Mouse (Mus musculus) myocyte (in vitro differentiated cells): ENCODE results near the gene Pdlim3. TPM values are rescaled to one million over a fixed set of nuclear protein-coding genes. Genes with fewer than 3 reads are reported as not detected.
"Not testable (repeated sequence)": the region's sequence is repeated elsewhere in the genome, so short reads cannot be mapped to it uniquely, and the experiment has no call there.

Source experiments
- H3K27me3 ChIP-seq: one replicate; pipeline ENCODE4 v1.6.1; 2011; ENCODE audit not compliant: control insufficient read depth, insufficient read depth, insufficient read length
- H3K36me3 ChIP-seq: one replicate; pipeline ENCODE4 v1.6.1; 2011; ENCODE audit not compliant: control insufficient read depth, insufficient read depth
- H3K4me2 ChIP-seq: one replicate; pipeline ENCODE4 v1.6.1; 2011; ENCODE audit warnings: low read depth, control low read depth
- H3K4me3 ChIP-seq: one replicate; pipeline ENCODE4 v1.5.1; 2011; ENCODE audit warnings: mild to moderate bottlenecking, control low read depth, moderate library complexity
- H3K79me2 ChIP-seq: one replicate; pipeline ENCODE4 v1.6.1; 2011; ENCODE audit not compliant: control insufficient read depth, insufficient read depth
- H3ac ChIP-seq: one replicate; pipeline ENCODE4 v1.6.1; 2011; ENCODE audit not compliant: control insufficient read depth, insufficient read length
- CEBPB ChIP-seq: IDR thresholded peaks from 2 replicates; pipeline ENCODE4 v1.6.1; 2011; ENCODE audit warnings: mild to moderate bottlenecking, moderate library complexity; ENCODE audit not compliant: poor library complexity, insufficient read depth, severe bottlenecking
- E2F4 ChIP-seq: IDR thresholded peaks from one replicate; pipeline ENCODE4 v1.6.1; 2011; ENCODE audit warnings: mild to moderate bottlenecking, control low read depth, moderate library complexity; ENCODE audit not compliant: insufficient read depth
- MAX ChIP-seq: IDR thresholded peaks from one replicate; pipeline ENCODE4 v1.6.1; 2011; ENCODE audit warnings: low read depth, mild to moderate bottlenecking, control low read depth
- MYOD1 ChIP-seq, 3 experiments: IDR thresholded peaks; one replicate each; pipeline ENCODE4 v1.6.1; 2011; ENCODE audit warnings: control low read depth in 2 of 3, low read depth in 2 of 3, mild to moderate bottlenecking in 2 of 3, moderate library complexity in 1 of 3; ENCODE audit not compliant: insufficient read length in 2 of 3, control insufficient read depth in 1 of 3
- MYOG ChIP-seq, 3 experiments: IDR thresholded peaks; one replicate each; pipeline ENCODE4 v1.6.1; 2011; ENCODE audit warnings: control low read depth in 2 of 3, low read depth in 2 of 3, mild to moderate bottlenecking in 2 of 3; ENCODE audit not compliant: insufficient read length in 2 of 3, control insufficient read depth in 1 of 3, insufficient read depth in 1 of 3
- POLR2A ChIP-seq: IDR thresholded peaks from one replicate; pipeline ENCODE4 v1.6.1; 2011; ENCODE audit warnings: low read depth, mild to moderate bottlenecking, control low read depth, moderate library complexity; ENCODE audit not compliant: insufficient read length
- POLR2AphosphoS2 ChIP-seq: IDR thresholded peaks from one replicate; pipeline ENCODE4 v1.6.1; 2011; ENCODE audit warnings: low read depth, control low read depth; ENCODE audit not compliant: insufficient read length
- REST ChIP-seq: IDR thresholded peaks from one replicate; pipeline ENCODE4 v1.6.1; 2011; ENCODE audit warnings: mild to moderate bottlenecking, control low read depth, moderate library complexity; ENCODE audit not compliant: insufficient read depth, insufficient read length
- SRF ChIP-seq: IDR thresholded peaks from one replicate; pipeline ENCODE4 v1.6.1; 2011; ENCODE audit warnings: low read depth; ENCODE audit not compliant: control insufficient read depth, insufficient read length
- TCF12 ChIP-seq: IDR thresholded peaks from one replicate; pipeline ENCODE4 v1.6.1; 2011; ENCODE audit warnings: mild to moderate bottlenecking, control low read depth; ENCODE audit not compliant: poor library complexity, insufficient read depth, severe bottlenecking
- TCF3 ChIP-seq: IDR thresholded peaks from one replicate; pipeline ENCODE4 v1.6.1; 2011; ENCODE audit warnings: low read depth, control low read depth; ENCODE audit not compliant: insufficient read length
- USF1 ChIP-seq: IDR thresholded peaks from one replicate; pipeline ENCODE4 v1.6.1; 2011; ENCODE audit warnings: low read depth, mild to moderate bottlenecking, control low read depth, moderate library complexity
- polyA plus RNA-seq: library from polyadenylated mRNA; unstranded; fragments of >200 nt; fragmentation: generic; extraction: Trizol; gene quantifications from one replicate; pipeline ENCODE4 v1.2.1, GENCODE M21; 2012; ENCODE audit warnings: missing spikeins

Gene Pdlim3
- polyA plus RNA-seq, 1 experiment: 77.7 TPM

- TF ChIP-seq MYOD1 (IDR thresholded peaks at IDR 0.05; ENCODE audit: control insufficient read depth in 1 of 3, insufficient read length in 2 of 3, low read depth in 2 of 3) (peak in 1 of 3 experiments; percentile 9), MYOG (IDR thresholded peaks at IDR 0.05; ENCODE audit: control insufficient read depth in 1 of 3, insufficient read depth in 1 of 3, insufficient read length in 2 of 3, low read depth in 2 of 3) (no peak)
- Histone ChIP-seq H3K27me3 (no peaks in the 10 kb centered on the region), H3K4me2 (peak overlapping the region; percentile 44), H3K4me3 (no peak overlapping the region), H3K79me2 (no peaks in the 10 kb centered on the region), H3K36me3 (no peaks in the 10 kb centered on the region), H3ac (no peak overlapping the region)
These were observed 39.4 kb upstream of the Pdlim3 start for GRCm38 (mm10) chr8:45845906-45846305.

GRCm38 (mm10) chr8:45855118-45855517 is 30.1 kb upstream of the Pdlim3 start:
- Histone ChIP-seq H3ac (no peak overlapping the region), H3K79me2 (no peaks in the 10 kb centered on the region), H3K36me3 (no peaks in the 10 kb centered on the region), H3K27me3 (no peaks in the 10 kb centered on the region), H3K4me3 (no peak overlapping the region), H3K4me2 (no peak overlapping the region)
- TF ChIP-seq SRF (no peak), POLR2AphosphoS2 (no peak), TCF3 (no peak), MYOG (IDR thresholded peaks at IDR 0.05; ENCODE audit: control insufficient read depth in 1 of 3, insufficient read depth in 1 of 3, insufficient read length in 2 of 3, low read depth in 2 of 3) (no peak), TCF12 (no peak), REST (no peak), USF1 (no peak), E2F4 (no peak), MYOD1 (IDR thresholded peaks at IDR 0.05; ENCODE audit: control insufficient read depth in 1 of 3, insufficient read length in 2 of 3, low read depth in 2 of 3) (no peak), POLR2A (no peak), MAX (no peak)

GRCm38 (mm10) chr8:45857734-45858133 is 27.5 kb upstream of the Pdlim3 start:
- Histone ChIP-seq H3ac (no peak overlapping the region), H3K4me3 (no peak overlapping the region), H3K27me3 (no peaks in the 10 kb centered on the region), H3K4me2 (no peak overlapping the region), H3K36me3 (no peaks in the 10 kb centered on the region), H3K79me2 (no peaks in the 10 kb centered on the region)
- no peak for TF ChIP-seq POLR2A

GRCm38 (mm10) chr8:45858391-45858790 is 26.9 kb upstream of the Pdlim3 start:
- no peak for TF ChIP-seq REST
- no peak for TF ChIP-seq SRF
- TF ChIP-seq CEBPB: no peak
- no peak for TF ChIP-seq TCF3
- TF ChIP-seq POLR2A: no peak
- no peak for TF ChIP-seq USF1
- TF ChIP-seq MYOD1 (IDR thresholded peaks at IDR 0.05; ENCODE audit: control insufficient read depth in 1 of 3, insufficient read length in 2 of 3, low read depth in 2 of 3): no peak
- no peak for TF ChIP-seq POLR2AphosphoS2
- TF ChIP-seq MAX: no peak
- no peak for TF ChIP-seq MYOG (IDR thresholded peaks at IDR 0.05; ENCODE audit: control insufficient read depth in 1 of 3, insufficient read depth in 1 of 3, insufficient read length in 2 of 3, low read depth in 2 of 3)
- TF ChIP-seq E2F4: no peak
- TF ChIP-seq TCF12: no peak
- Histone ChIP-seq H3K4me3 (no peak overlapping the region), H3K27me3 (no peaks in the 10 kb centered on the region), H3K36me3 (no peaks in the 10 kb centered on the region), H3ac (no peak overlapping the region), H3K4me2 (no peak overlapping the region), H3K79me2 (no peaks in the 10 kb centered on the region)

GRCm38 (mm10) chr8:45871587-45871986 is 13.7 kb upstream of the Pdlim3 start:
- H3K4me3 ChIP-seq, H3K27me3 ChIP-seq, H3K36me3 ChIP-seq, H3ac ChIP-seq, H3K79me2 ChIP-seq: not testable (repeated sequence)
- peak overlapping the region; percentile 46 for H3K4me2 ChIP-seq

GRCm38 (mm10) chr8:45872077-45872476 is 13.2 kb upstream of the Pdlim3 start:
- Histone ChIP-seq H3K4me2 (peak overlapping the region; percentile 46), H3K36me3 (no peaks in the 10 kb centered on the region), H3K27me3 (no peaks in the 10 kb centered on the region), H3K4me3 (no peak overlapping the region), H3K79me2 (no peaks in the 10 kb centered on the region), H3ac (no peak overlapping the region)
- TF ChIP-seq E2F4 (no peak), SRF (no peak), POLR2AphosphoS2 (no peak), MYOD1 (IDR thresholded peaks at IDR 0.05; ENCODE audit: control insufficient read depth in 1 of 3, insufficient read length in 2 of 3, low read depth in 2 of 3) (peak in 2 of 3 experiments; percentile 24 to 75), POLR2A (no peak), TCF3 (peak; percentile 10), MYOG (IDR thresholded peaks at IDR 0.05; ENCODE audit: control insufficient read depth in 1 of 3, insufficient read depth in 1 of 3, insufficient read length in 2 of 3, low read depth in 2 of 3) (peak in 2 of 3 experiments; percentile 7 to 70)
